Mouse (Mus musculus) midbrain, embryonic 16.5 days (tissue): ENCODE results near the gene Cxcl5. TPM values are rescaled to one million over a fixed set of nuclear protein-coding genes. Genes with fewer than 3 reads are reported as not detected.
"Not testable (repeated sequence)": the region's sequence is repeated elsewhere in the genome, so short reads cannot be mapped to it uniquely, and the experiment has no call there.

Experiments used
- ATAC-seq: fragments of 200-750 bp; cut with Nextera tagmentation; 2 replicates; pipeline ENCODE4 v1.8.0; 2017; ENCODE audit warnings: moderate TSS enrichment
- H3K27ac ChIP-seq: fragments of 300-500 bp; sonication (generic); 2 replicates; pipeline ENCODE4 v1.5.1; 2014; ENCODE audit warnings: mild to moderate bottlenecking, low read length, mixed read lengths
- H3K27me3 ChIP-seq: fragments of 300-500 bp; sonication (generic); 2 replicates; pipeline ENCODE4 v1.6.1; 2014; ENCODE audit warnings: low read depth, low read length, mixed read lengths; ENCODE audit not compliant: control insufficient read depth, insufficient read depth
- H3K36me3 ChIP-seq: fragments of 300-500 bp; sonication (generic); 2 replicates; pipeline ENCODE4 v1.6.1; 2014; ENCODE audit warnings: mild to moderate bottlenecking, low read length, moderate library complexity, mixed read lengths; ENCODE audit not compliant: control insufficient read depth, insufficient read depth
- H3K4me1 ChIP-seq: fragments of 300-500 bp; sonication (generic); 2 replicates; pipeline ENCODE4 v1.6.1; 2014; ENCODE audit warnings: mild to moderate bottlenecking, low read length, mixed read lengths; ENCODE audit not compliant: control insufficient read depth, insufficient read depth
- H3K4me2 ChIP-seq: fragments of 300-500 bp; sonication (generic); 2 replicates; pipeline ENCODE4 v1.6.1; 2014; ENCODE audit warnings: mild to moderate bottlenecking, low read length, mixed read lengths
- H3K4me3 ChIP-seq: fragments of 300-500 bp; sonication (generic); 2 replicates; pipeline ENCODE4 v1.5.1; 2014; ENCODE audit warnings: low read depth, mild to moderate bottlenecking, low read length, moderate library complexity, mixed read lengths
- H3K9ac ChIP-seq: fragments of 300-500 bp; sonication (generic); 2 replicates; pipeline ENCODE4 v1.6.1; 2014; ENCODE audit warnings: low read depth, low read length, mixed read lengths
- H3K9me3 ChIP-seq: fragments of 300-500 bp; sonication (generic); replicated peaks from 2 replicates; pipeline ENCODE4 v1.6.1; 2014; ENCODE audit warnings: mild to moderate bottlenecking, low read length, mixed read lengths; ENCODE audit not compliant: control insufficient read depth, poor library complexity, severe bottlenecking
- WGBS: fragments of 180-500 bp; shearing (Covaris S2); extraction: QIAGEN DNeasy Blood & Tissue Kit; methylation state at CpG from one replicate; pipeline ENCODE4 v1.1.7; 2014; 5-methylcytosine and 5-hydroxymethylcytosine counted together
- microRNA-seq: library from miRNA; unstranded; fragments of <30 nt; microRNA quantifications from one replicate; pipeline ENCODE4, GENCODE M21; 2017
- polyA plus RNA-seq: library from polyadenylated mRNA; unstranded; fragments of >200 nt; fragmentation: Nextera tagmentation; extraction: Ambion mirVana; gene quantifications from 2 replicates; pipeline ENCODE4 v1.2.1, GENCODE M21; 2015

Gene Cxcl5
- polyA plus RNA-seq, 1 experiment from 2014 or later, result 0.35 TPM

DNA sequence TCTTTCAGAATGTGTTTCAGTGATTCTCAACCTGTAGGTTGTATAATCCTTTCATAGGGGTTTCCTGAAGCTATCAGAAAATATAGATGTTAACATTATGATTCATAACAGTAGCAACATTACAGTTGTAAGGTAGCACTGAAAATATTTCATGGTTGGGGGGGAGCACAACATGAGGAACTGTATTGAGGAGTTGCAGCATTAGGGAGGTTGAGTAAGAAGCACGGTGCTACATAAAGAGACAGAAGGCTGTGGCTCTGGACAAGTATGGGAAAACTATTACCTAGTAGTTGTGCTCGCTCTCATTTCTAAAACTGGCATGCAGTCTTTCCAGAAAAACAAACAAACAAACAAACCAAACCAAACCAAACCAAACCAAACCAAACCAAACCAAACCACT, 36.2 kb downstream of the Cxcl5 start:
- H3K9ac ChIP-seq, H3K4me1 ChIP-seq, H3K9me3 ChIP-seq, H3K4me3 ChIP-seq, H3K4me2 ChIP-seq, H3K36me3 ChIP-seq, ATAC-seq, H3K27me3 ChIP-seq, H3K27ac ChIP-seq: not testable (repeated sequence)
- 87% methylated on average over 2 of the region's 2 CpGs for WGBS

DNA sequence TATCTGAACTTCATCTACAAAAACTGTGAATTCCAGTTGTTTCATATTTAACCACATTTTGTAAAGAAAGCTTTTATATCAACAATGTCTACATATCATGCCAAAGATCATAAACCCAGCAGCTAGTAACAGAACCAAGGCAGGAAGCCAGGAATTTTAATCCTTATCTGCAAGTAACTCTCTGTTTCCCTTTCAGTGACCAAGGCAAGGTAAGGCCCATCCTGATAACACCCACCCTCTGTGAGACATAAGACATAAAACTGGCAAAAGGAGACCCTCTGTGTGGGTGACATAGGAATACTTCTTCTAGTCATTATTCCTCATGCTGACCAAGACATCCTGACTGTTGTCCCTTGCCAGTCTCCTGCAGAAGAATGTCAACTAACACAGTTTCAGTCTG, 45.4 kb downstream of the Cxcl5 start:
- H3K36me3 ChIP-seq, result no peaks in the 10 kb centered on the region
- ATAC-seq, result no peak
- H3K4me2 ChIP-seq, result no peak overlapping the region
- H3K4me3 ChIP-seq, result no peak overlapping the region
- H3K27me3 ChIP-seq, result no peaks in the 10 kb centered on the region
- no peaks in the 10 kb centered on the region for H3K9me3 ChIP-seq
- H3K4me1 ChIP-seq, result no peaks in the 10 kb centered on the region
- H3K9ac ChIP-seq, result no peak overlapping the region
- H3K27ac ChIP-seq, result no peak overlapping the region

DNA sequence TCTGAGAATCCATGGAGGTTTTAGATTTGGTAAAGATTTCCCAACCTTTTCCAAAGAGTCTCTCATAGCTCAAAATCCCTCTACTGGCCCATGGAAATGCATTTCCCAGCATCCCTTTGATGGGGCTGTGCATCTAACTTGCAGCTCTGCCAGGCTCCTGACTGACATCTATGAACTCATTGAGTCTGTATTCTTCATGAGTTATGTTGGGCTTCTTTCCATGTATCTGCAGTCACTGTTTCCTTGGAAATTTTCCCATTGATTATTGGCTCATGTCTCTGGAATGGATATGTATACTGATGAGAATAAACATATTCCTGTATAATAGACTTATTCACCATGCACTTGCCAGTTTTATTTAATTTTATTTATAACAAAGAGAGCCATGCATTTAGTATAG, 46.9 kb downstream of the Cxcl5 start:
- Histone ChIP-seq H3K4me3 (no peak overlapping the region), H3K27ac (no peak overlapping the region), H3K36me3 (no peaks in the 10 kb centered on the region), H3K9ac (no peak overlapping the region), H3K9me3 (no peaks in the 10 kb centered on the region), H3K27me3 (no peaks in the 10 kb centered on the region), H3K4me1 (no peaks in the 10 kb centered on the region), H3K4me2 (no peak overlapping the region)
- ATAC-seq, result no peak

DNA sequence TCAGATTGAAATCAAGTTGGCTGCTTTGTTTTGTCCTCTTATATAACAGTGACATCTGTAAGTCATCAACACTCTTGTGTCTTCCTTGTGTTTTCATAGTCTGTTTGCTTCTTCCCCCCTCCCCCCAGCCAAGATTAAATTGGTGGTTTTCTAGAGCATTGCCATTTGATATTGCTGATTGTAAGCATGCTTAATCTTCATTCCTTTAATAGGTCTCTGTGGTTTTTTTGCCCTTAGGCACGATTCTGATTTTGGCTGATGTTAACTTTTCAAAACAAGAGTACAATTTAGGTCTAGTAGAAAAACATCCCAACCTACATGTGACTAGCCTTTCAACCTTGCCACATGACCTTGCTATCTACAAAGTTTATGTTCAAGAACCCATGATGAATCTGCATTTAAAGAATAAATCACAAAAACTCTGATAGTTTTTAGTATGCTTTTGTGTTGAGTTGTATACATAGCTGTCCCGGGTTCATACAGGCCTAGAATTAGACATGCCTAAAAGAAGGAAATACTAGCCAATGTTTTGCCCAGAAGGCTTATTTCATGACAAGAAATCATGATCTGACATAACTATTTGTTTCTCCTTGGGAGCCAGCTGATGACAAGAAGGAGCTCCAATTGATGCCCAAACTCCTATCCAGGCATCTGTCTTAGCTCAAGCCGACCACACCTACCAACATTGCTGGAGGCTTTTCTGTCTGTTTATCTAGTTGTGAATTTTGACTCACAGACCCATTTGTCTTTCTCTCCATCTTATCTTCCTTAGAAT, 48.2 kb downstream of the Cxcl5 start:
- H3K27ac ChIP-seq, result no peak overlapping the region
- no peak overlapping the region for H3K4me3 ChIP-seq
- WGBS, result 89% methylated on average over 3 of the region's 3 CpGs
- H3K9ac ChIP-seq, result no peak overlapping the region
- no peak overlapping the region for H3K4me2 ChIP-seq
- no peaks in the 10 kb centered on the region for H3K27me3 ChIP-seq
- no peaks in the 10 kb centered on the region for H3K36me3 ChIP-seq
- H3K4me1 ChIP-seq, result no peaks in the 10 kb centered on the region
- H3K9me3 ChIP-seq, result no peaks in the 10 kb centered on the region
- no peak for ATAC-seq

Small RNAs within 50 kb of the gene (microRNA-seq; reads per million reads assigned to microRNA genes)
- not detected for gene Gm24322

Other genes starting within 250 kb of the Cxcl5 start
- gene Afm, start 240.4 kb upstream of the Cxcl5 start, polyA plus RNA-seq, result not detected in 2 replicates
- gene 5830473C10Rik, start 198.3 kb upstream of the Cxcl5 start, polyA plus RNA-seq, result 0.15 TPM in 1 of 2 replicates, not detected in the other
- 2.2 and 2.5 TPM in 2 replicates for gene Rassf6, start 118.7 kb upstream of the Cxcl5 start, polyA plus RNA-seq
- gene Ppbp, start 9.2 kb downstream of the Cxcl5 start, polyA plus RNA-seq, result 0.78 and 1.0 TPM in 2 replicates
- 32.5 and 34.8 TPM in 2 replicates for gene Pf4, start 13.1 kb downstream of the Cxcl5 start, polyA plus RNA-seq
- 0.35 TPM in 1 of 2 replicates, not detected in the other for gene Cxcl3, start 26.7 kb downstream of the Cxcl5 start, polyA plus RNA-seq
- not detected in 2 replicates for gene Cxcl15, start 35.2 kb downstream of the Cxcl5 start, polyA plus RNA-seq
- gene Cxcl1, start 131.9 kb downstream of the Cxcl5 start, polyA plus RNA-seq, result 0.15 TPM in 1 of 2 replicates, not detected in the other
- gene Cxcl2, start 144.5 kb downstream of the Cxcl5 start, polyA plus RNA-seq, result 0.11 TPM in 1 of 2 replicates, not detected in the other
- gene Mthfd2l, start 171.8 kb downstream of the Cxcl5 start, polyA plus RNA-seq, result 59.8 and 62.4 TPM in 2 replicates